Mouse (Mus musculus): ENCODE results near the gene Epyc. TPM values are rescaled to one million over a fixed set of nuclear protein-coding genes. Genes with fewer than 3 reads are reported as not detected.

The Epyc gene
- polyA plus RNA-seq, 1 experiment from 2014 or later: 1.9 TPM

GRCm38 (mm10) chr10:97682981-97683380 lies 39.1 kb downstream of the Epyc start:
- Histone ChIP-seq H3K27ac (ENCODE audit: low read depth) (no peak overlapping the region), H3K4me3 (ENCODE audit: low read depth, low read length) (no peak overlapping the region), H3K4me1 (ENCODE audit: insufficient read depth) (no peaks in the 10 kb centered on the region), H3K4me2 (no peak overlapping the region), H3K9me3 (ENCODE audit: low read depth, low read length) (no peaks in the 10 kb centered on the region), H3K36me3 (ENCODE audit: insufficient read depth) (no peaks in the 10 kb centered on the region), H3K27me3 (ENCODE audit: insufficient read depth, low read length) (no peaks in the 10 kb centered on the region), H3K9ac (no peak overlapping the region)
- no peak for TF ChIP-seq CTCF (IDR thresholded peaks at IDR 0.05; ENCODE audit: low read depth)
- ATAC-seq (ENCODE audit: insufficient read depth): no peak
- DNase-seq: no peak

- WGBS: 85% methylated on average over 1 of the region's 1 CpGs
- ATAC-seq (ENCODE audit: insufficient read depth): no peak
These were observed 43.3 kb downstream of the Epyc start for GRCm38 (mm10) chr10:97687198-97687597.

DNA sequence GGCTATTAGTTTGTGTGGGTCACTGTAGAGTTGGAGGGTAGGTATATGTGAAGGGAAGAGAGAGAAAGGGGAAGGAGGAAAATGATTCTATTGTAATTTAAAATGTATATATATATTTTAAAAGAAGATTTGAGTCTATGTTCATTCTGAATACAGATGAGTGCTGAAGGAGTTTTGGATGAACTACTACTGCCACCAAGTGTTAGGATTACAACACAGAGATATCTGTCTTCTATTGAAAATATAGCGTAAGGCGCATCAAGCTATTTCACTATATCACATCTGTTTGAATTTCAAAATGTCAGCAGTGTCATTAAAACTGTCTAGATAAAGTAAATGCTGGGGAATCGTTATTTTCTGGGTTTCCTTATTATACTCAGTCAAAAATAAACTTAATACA lies 45.6 kb downstream of the Epyc start:
- Histone ChIP-seq H3K27ac (ENCODE audit: low read depth) (no peak overlapping the region), H3K4me3 (ENCODE audit: low read depth, low read length) (no peak overlapping the region), H3K9ac (no peak overlapping the region), H3K36me3 (ENCODE audit: insufficient read depth) (no peaks in the 10 kb centered on the region), H3K4me2 (no peak overlapping the region), H3K9me3 (ENCODE audit: low read depth, low read length) (no peaks in the 10 kb centered on the region; the same call in 1 of the 2 replicates), H3K4me1 (ENCODE audit: insufficient read depth) (no peaks in the 10 kb centered on the region), H3K27me3 (ENCODE audit: insufficient read depth, low read length) (no peaks in the 10 kb centered on the region)
- DNase-seq: peak; percentile 81
- 50% methylated on average over 3 of the region's 3 CpGs for WGBS
- ATAC-seq (ENCODE audit: insufficient read depth): no peak
- peak; percentile 52 for TF ChIP-seq CTCF (IDR thresholded peaks at IDR 0.05; ENCODE audit: low read depth)

More at GRCm38 (mm10) chr10:97687198-97687597, 43.3 kb downstream of the Epyc start:
- no peaks in the 10 kb centered on the region for H3K4me1 ChIP-seq (ENCODE audit: insufficient read depth)
- no peak for TF ChIP-seq CTCF (IDR thresholded peaks at IDR 0.05; ENCODE audit: low read depth)
- no peak overlapping the region for H3K27ac ChIP-seq (ENCODE audit: low read depth)
- no peak overlapping the region for H3K4me3 ChIP-seq (ENCODE audit: low read depth, low read length)
- no peak for DNase-seq
- H3K4me2 ChIP-seq: no peak overlapping the region
- H3K27me3 ChIP-seq (ENCODE audit: insufficient read depth, low read length): no peaks in the 10 kb centered on the region
- H3K36me3 ChIP-seq (ENCODE audit: insufficient read depth): no peaks in the 10 kb centered on the region
- no peaks in the 10 kb centered on the region for H3K9me3 ChIP-seq (ENCODE audit: low read depth, low read length)
- no peak overlapping the region for H3K9ac ChIP-seq

DNA sequence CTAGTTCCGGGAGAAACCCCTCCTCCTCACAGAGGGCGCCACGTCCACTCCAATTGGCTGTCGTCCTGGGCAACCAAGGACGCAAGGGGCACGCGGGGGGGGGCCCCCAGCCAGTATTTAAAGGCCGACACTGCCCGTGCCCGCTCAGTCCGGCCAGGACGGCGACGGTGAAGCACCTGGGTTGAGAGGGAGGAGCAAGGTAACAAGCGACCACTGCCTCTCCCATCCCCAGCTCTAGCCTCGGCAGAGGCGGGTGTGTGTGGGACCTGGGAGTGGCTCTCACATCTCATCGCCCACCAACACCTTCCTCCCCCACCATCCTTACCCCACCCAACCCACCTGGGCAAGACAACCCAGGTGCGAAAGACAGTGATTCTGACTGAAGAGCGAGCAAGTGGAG lies 49.0 kb downstream of the Epyc start, which contains the start of gene Ccer1:
Gene Ccer1, plus strand, starts transcription at position 147 of the 400 bp plus-strand sequence.
- Histone ChIP-seq H3K4me2 (no peak within 1 kb of the TSS), H3K4me3 (ENCODE audit: low read depth, low read length) (no peak within 1 kb of the TSS), H3K4me1 (ENCODE audit: insufficient read depth) (no peaks in the 10 kb centered on the region), H3K36me3 (ENCODE audit: insufficient read depth) (no peaks in the 10 kb centered on the region), H3K27ac (ENCODE audit: low read depth) (no peak within 1 kb of the TSS), H3K9me3 (ENCODE audit: low read depth, low read length) (no peaks in the 10 kb centered on the region; the same call in 1 of the 2 replicates), H3K27me3 (ENCODE audit: insufficient read depth, low read length) (no peaks in the 10 kb centered on the region), H3K9ac (no peak within 1 kb of the TSS)
- no peak for TF ChIP-seq CTCF (IDR thresholded peaks at IDR 0.05; ENCODE audit: low read depth)
- DNase-seq (no peak), ATAC-seq (ENCODE audit: insufficient read depth) (no peak)
- WGBS: 74% methylated on average over 20 of the region's 20 CpGs

DNA sequence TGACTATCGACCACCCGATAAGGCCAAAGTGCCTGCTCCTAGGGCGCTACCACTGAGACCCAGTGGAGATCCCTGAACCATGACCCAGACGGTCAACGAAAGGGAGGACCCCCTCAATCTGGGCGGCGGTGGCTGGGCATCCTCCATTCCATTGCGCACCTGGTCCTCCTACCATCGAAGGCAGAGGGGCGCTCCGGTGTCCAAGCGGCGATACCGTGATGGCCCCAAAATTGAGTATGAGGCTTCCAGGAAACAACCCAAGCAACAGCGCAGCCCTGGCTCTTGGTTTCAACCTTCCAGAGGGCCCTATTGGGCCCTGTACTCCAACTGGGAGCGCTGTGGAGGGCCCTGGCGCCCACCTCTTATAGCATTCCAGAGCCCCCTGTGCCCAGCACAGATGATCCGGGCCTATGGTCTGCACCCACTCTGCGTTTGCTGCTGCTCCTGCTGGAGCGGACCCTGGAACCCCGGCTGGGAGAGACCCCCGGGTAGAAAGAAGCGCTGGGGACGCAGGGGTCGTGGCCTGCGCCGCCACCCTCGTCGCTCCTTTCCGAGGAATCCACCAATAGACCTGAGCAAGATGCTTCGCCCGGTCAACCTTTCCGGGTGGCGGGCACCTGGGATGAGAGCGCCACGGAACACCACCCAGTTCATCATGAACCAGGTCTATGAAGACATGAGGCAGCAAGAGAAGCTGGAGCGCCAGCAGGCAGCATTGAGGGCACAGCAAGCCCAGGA lies 49.7 kb downstream of the Epyc start:
- no peak overlapping the region for H3K27ac ChIP-seq (ENCODE audit: low read depth)
- H3K36me3 ChIP-seq (ENCODE audit: insufficient read depth): no peaks in the 10 kb centered on the region
- no peaks in the 10 kb centered on the region for H3K27me3 ChIP-seq (ENCODE audit: insufficient read depth, low read length)
- 90% methylated on average over 37 of the region's 37 CpGs for WGBS
- DNase-seq (no peak), ATAC-seq (ENCODE audit: insufficient read depth) (no peak)
- H3K9ac ChIP-seq: no peak overlapping the region
- TF ChIP-seq CTCF (IDR thresholded peaks at IDR 0.05; ENCODE audit: low read depth): no peak
- no peak overlapping the region for H3K4me2 ChIP-seq
- no peak overlapping the region for H3K4me3 ChIP-seq (ENCODE audit: low read depth, low read length)
- no peaks in the 10 kb centered on the region; the same call in 1 of the 2 replicates for H3K9me3 ChIP-seq (ENCODE audit: low read depth, low read length)
- H3K4me1 ChIP-seq (ENCODE audit: insufficient read depth): no peaks in the 10 kb centered on the region

GRCm38 (mm10) chr10:97702321-97702720 lies 58.5 kb downstream of the Epyc start:
- Histone ChIP-seq H3K36me3 (ENCODE audit: insufficient read depth) (no peaks in the 10 kb centered on the region), H3K4me3 (ENCODE audit: low read depth, low read length) (no peak overlapping the region), H3K4me2 (no peak overlapping the region), H3K27ac (ENCODE audit: low read depth) (no peak overlapping the region), H3K27me3 (ENCODE audit: insufficient read depth, low read length) (no peaks in the 10 kb centered on the region), H3K9me3 (ENCODE audit: low read depth, low read length) (no peaks in the 10 kb centered on the region), H3K9ac (no peak overlapping the region), H3K4me1 (ENCODE audit: insufficient read depth) (no peaks in the 10 kb centered on the region)
- DNase-seq (no peak), ATAC-seq (ENCODE audit: insufficient read depth) (no peak)
- no peak for TF ChIP-seq CTCF (IDR thresholded peaks at IDR 0.05; ENCODE audit: low read depth)

DNA sequence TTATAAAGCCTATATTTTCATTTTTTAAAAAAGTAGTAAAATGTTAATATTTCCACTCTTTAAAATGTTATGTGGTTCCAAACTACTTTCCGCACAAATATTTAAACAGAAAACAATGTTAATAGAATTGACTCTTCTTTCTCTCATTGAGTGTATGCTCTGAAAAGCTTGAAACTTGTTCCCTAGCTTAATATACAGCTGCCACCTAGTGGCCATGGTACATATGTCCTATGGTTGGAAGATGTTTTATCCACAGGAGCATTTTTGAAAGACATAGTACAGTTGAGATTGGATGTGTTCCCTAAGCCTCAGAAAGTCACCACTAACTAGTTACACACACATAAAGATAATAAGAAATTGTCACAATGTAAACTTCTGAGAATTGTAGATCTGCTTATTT lies 60.7 kb downstream of the Epyc start:
- Histone ChIP-seq H3K9me3 (ENCODE audit: low read depth, low read length) (no peaks in the 10 kb centered on the region), H3K4me1 (ENCODE audit: insufficient read depth) (no peaks in the 10 kb centered on the region), H3K27ac (ENCODE audit: low read depth) (no peak overlapping the region), H3K4me3 (ENCODE audit: low read depth, low read length) (no peak overlapping the region), H3K36me3 (ENCODE audit: insufficient read depth) (no peaks in the 10 kb centered on the region), H3K9ac (no peak overlapping the region), H3K27me3 (ENCODE audit: insufficient read depth, low read length) (no peaks in the 10 kb centered on the region), H3K4me2 (no peak overlapping the region)
- DNase-seq (peak; percentile 89), ATAC-seq (ENCODE audit: insufficient read depth) (no peak)
- peak; percentile 76 for TF ChIP-seq CTCF (IDR thresholded peaks at IDR 0.05; ENCODE audit: low read depth)
- 59% methylated on average over 1 of the region's 1 CpGs for WGBS

Data from lung, embryonic 14.5 days (tissue).